Mouse (Mus musculus): ENCODE results near the gene Ubr4.

Gene Ubr4

DNA sequence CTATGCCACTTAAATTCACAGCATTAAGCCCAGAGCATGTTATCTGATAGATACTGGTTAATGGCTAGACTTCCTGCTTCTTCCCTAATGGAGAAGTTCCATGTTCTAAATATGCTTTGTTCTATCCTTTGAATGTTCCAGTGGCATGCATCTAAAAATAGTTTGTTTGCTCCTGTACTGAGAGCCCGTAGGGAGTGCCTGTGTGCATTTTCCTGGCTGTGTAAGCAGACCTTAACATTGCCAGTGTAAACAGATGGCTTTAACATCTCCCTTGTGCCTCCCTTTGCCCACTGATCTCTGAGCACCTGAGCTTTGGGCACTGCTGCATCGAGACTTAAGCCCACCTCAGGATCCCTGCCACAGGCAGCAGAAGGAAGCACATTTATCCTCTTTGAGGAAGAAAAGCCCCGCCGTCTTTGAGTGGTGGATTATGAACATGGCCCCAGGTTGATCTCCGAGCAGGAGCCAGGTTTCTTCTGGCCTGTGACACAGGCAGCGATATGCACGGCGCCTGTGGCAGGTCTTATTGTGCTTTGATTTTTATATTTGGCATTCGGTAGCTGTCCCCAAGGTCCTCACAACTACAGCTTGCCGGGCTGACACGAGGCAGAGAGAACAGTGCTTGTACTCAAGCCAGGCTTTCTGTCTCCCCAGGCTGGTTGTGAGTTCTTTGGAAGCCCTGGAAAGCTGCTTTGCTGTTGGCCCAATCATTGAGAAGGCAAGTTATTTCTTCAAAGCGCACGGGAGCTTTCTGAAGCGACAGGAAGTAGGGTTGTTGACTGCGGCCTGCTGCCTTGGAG is 80.8 kb downstream of the Ubr4 start:
- no peak for DNase-seq

DNA sequence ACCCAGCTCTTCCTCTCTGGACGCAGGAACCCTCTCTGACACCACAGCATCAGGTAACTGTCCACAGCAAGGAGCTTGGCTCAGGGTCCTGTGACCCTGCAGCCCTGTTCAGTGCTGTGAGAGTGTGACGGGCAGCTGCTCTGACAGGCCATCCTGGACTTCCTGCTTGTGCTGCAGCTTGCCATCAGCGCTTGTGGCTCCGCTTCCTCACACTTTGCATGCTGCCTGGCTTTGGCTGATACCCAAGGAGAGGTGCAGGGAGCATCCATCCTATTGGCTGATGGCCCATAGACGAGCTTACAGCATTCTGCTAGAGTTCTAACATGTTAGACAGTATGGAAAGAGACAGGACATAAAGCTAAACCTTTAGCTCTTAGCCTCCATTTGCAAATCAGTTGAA is 88.8 kb downstream of the Ubr4 start:
- DNase-seq = no peak

DNA sequence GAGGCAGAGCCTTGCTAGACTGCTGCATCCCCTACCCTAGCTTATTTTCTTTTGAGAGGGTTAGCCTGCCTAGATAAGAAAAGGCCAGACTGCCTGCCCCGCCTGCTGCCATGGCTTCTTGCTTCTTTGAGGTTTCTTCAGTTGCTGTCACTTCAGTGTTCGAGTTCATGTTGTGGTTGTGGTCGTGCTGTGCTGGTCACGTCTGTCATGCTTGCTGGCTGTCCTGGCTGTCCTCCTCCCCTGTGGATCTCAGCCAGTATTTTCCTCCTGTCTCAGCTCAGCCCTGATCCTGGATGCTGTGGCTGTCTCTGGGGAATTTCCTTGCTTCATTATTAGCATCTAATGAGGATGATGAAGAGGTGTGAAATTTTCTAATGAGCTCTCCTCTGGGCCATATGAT is 89.4 kb downstream of the Ubr4 start:
- no peak for DNase-seq

DNA sequence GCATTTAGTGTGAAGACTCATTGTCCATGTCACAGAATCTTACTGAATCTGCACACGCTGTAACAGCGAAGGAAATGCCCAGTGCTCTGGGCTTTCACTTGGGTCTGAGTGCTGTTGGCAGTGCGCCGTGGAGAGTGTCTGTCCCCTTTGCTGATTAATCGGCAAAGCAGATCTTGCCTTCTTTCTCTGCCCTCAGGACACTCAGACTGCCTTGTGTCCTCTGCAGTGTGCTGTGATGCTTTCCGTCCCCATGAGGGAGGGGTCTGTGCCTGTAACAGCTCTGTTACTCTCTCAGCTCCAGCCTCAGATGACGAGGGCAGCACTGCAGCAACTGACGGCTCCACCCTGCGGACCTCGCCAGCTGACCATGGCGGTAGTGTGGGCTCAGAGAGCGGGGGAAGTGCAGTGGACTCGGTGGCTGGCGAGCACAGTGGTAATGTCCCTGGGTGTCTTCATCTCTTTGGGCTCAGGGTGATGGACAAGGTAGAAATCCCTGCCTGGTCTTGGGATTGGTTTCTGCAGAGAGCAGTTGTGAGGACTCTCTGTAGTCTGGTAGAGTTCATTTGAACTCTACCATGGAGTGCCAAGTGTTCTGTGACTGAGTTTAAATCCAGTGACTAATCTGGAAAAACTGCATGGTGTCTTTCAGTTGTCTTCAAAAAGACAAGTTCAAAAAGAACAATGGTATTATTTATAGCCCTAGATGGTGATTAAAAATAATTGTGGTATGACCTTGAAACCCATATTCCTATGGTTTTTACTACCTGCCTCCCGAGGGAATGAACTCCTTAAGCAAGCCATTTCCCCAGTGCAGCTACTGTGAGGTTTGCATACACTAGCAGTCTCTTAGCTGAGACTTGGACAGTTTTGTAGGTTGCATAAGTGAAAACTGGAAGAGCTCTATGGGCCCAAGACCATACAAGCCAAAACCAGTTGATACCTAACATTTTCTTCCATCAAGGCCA is 90.3 kb downstream of the Ubr4 start:
- no peak for DNase-seq

DNA sequence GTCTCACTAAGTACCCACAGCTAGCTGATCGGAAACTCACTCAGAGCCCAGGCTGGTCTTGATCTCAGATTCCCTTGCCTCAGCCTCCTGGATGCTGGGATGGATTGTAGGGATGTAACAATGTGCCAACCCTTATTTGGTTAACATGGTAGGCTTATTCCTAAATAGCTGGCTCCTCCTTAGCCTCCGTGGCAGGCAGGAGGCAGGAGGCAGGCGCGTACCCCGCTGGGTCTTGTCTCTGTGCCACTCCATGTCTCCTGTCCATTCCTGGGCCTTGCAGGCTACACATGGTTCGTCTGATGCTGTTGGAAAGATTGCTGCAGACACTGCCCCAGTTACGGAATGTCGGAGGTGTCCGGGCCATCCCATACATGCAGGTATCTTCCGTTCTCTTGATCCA is 91.9 kb downstream of the Ubr4 start:
- DNase-seq = no peak

DNA sequence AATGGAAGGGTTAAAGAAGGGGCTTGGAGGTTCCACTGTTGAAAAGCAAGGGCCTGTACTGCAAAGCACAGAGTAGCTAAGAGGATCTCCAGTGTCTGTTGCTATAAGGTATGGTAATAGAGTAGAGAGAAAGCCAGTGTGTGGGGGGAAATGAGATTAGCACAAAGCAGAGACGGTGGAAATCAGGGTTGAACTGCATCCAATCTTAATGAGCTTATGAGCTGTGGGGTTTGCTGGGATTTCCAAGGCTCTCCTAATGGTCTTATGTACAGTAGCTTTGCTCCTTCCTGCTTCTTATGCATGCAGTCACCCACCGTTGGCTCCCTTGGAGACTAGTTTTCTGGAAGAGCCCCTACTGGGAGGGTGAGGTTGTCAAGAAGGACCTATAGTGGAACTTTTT is 93.8 kb downstream of the Ubr4 start:
- DNase-seq = no peak

DNA sequence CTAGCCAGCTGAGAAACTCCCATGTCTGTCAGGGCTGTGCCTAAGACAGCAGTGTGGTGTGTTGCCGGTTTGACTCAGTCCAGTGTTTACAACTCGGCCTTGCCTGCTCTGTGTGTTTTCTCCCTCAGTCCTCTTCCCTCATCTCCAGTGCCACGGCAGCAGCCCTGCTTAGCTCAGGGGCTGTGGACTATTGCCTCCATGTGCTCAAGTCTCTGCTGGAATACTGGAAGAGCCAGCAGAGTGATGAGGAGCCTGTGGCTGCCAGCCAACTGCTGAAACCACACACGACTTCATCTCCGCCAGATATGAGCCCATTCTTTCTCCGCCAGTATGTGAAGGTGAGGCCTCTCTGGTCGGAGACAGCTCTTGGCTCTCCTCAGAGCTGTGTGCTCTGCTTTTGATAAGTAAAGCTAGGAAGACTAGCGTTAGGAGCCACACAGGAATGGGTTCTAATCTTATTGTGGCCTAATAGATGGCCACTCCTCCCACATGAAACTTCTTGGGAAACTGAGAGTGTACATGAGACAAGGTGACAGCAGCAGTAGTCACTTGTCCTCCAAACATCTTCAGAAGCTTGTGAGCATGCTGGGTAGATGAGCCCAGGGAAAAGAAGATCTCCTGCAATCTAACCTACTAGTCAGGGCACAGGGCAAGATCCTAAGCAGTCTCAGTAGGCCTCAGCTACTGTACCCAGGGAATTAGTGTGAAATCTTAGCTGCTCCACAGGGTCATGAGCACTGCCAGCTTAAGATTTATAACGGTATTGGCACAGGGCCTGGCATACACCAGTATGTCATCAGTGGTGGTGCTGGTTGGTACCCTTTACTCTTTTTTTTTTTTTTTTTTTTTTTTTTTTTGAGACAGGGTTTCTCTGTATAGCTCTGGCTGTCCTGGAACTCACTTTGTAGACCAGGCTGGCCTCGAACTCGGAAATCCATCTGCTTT is 94.6 kb downstream of the Ubr4 start:
- no peak for DNase-seq

DNA sequence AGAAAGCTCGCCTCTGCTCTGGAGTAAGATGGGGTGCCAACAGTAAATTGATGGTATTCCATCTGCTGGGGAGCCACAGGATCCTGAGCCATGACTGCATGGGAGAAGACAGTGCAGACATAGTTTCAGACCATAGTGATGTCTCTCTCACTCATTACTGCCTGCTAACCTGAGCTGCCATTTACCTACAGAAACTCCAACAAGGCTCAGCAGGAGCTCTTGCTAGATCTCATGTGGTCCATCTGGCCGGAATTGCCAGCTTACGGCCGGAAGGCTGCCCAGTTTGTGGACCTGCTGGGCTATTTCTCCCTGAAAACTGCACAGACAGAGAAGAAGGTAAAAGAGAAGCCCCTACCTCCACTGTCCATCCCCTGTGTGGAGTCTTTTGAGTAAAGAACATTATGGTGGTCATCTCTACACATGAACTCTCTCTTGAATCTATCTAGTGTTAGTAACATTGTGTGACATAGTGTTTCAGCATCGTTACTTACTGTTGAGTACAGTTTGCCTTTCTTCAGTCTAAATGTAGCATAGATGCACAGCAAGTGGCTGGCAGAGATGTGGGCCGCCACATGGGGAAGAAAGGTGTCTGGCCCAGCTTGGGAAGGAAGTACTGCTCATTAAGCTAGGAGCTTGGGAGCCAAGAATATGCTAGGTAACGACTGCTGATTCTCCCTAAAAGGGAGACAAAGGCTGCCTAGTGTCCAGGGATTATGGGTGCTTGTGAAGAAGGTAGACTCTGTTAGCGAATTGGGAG is 100.7 kb downstream of the Ubr4 start:
- DNase-seq = no peak

DNA sequence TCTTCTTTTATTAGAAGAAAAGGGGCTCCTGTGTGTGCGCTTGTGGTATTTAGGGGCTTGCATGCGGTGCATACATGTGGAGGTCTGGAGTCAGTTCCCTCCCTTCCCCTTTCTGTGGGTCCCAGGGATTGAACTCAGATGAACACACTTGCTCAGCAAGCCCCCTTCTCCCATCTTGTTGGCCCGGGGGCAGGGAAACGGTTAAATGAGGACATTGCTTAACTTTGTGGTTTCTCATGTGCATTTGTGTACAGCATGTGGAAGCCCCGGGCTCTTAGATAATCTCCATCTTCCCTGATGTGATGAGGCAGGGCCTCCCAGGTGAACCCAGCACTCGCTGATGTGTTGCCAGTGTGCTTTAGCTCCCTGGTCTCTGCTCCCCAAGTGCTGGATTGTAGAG is 101.9 kb downstream of the Ubr4 start:
- DNase-seq = no peak

DNA sequence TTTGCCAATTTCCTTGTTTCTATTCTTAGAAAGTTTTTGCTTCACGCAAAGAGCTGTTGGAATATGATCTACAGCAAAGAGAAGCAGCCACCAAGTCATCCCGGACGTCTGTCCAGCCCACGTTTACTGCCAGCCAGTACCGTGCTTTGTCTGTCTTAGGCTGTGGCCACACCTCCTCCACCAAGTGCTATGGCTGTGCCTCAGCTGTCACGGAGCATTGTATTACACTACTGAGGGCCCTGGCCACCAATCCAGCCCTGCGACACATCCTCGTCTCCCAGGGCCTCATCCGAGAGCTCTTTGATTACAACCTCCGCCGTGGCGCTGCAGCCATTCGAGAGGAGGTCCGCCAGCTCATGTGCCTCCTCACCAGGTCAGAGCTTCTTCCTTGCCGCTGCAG is 107.6 kb downstream of the Ubr4 start:
- peak; percentile 5 for DNase-seq

DNA sequence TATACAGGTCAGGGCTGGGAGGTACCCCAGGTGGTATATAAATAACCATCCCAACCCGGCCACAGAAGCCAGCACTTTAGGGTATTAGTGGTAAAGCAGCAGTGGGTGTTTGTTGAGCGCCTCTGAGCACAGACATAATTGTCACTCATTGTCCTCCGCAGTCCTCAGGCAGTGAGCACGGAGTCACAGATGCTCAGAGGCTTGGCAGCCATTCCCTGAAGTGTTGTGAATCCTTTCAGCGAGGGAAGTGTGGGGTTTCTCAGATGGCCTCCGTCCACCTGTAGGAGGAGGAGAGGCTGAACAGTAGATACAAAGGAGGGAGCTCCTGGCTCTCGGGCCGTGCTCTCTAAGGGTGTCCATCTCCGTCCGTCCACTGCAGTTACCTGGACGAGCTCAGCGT is 111.8 kb downstream of the Ubr4 start:
- DNase-seq = no peak

DNA sequence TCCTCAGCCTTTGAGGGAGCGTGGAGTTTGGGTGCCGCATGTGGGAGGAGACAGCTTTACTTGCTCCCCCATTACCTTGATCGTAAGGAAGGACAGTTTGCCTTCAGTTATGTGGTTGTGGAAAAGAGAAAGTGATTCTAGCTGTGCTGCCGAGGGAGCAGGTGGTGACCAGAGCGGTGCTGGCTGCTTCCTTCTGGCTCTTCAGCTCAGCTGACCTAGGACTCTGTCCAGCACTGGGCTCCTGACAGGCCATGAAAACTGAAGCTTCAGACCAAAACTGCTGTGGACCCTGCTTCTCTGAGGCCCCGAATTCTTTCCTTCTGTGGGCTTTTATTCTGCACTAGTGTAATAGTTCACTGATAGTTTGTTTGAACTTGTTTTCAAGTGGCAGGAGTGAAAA is 114.1 kb downstream of the Ubr4 start:
- no peak for DNase-seq

DNA sequence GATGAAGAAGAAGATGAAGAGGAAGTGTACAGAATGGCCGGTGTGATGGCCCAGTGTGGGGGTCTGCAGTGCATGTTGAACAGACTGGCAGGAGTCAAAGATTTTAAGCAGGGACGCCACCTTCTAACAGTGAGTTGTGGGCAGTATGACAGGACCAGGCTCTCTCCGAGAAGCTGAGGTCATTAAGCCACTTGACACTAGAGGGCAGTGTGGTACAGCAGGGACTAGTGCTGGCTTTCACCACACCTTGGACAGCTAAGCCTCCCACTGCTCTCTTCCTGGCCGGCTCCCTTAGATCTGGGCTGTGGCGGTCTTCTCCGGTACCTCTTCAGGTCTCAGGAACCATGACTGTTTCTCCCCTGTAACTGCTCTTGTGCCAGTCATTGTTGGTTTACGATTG is 117.8 kb downstream of the Ubr4 start:
- DNase-seq = peak; percentile 82

DNA sequence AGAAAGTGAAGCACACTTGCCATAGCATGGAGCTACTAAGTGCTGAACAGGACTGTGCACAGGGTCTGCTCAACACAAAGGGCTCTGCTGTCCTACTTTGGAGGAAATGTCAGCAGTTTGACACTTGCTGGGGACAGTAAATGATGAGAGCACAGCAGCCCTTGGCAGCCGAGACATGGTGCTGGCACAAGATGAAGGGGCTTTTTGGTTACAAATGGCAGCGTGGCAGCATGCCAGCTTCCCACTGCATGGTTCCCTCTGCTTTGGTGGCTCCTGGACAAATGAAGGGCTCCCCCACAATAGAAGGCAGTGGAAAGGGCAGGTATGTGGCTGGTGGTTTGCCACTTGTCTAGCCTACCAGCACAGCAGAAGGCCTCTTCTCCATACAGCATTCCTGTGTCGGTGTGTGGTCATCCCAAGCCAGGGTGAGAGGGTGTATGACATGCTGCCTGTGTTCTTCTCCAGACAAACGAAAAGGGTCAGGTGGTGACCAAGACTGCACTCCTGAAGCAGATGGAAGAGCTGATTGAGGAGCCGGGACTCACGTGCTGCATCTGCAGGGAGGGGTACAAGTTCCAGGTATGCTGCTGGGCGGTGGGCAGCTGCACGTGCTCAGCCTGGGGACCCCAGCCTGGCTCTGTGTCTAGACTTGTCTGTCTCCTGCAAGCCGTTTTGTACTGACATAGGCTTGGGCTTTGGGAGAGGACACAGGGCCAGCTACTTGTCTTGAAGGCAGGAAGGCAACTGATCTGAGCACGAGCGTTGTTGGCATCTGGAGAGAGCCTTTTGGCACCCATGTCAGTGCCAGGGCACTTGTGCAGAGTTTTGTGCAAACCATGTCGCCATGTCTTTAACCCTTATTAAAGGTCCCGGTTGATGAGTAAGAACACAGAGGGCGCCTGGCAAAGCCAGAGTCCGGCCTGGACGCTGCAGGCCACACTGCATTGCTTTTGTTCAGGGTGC is 124.5 kb downstream of the Ubr4 start:
- no peak for DNase-seq

DNA sequence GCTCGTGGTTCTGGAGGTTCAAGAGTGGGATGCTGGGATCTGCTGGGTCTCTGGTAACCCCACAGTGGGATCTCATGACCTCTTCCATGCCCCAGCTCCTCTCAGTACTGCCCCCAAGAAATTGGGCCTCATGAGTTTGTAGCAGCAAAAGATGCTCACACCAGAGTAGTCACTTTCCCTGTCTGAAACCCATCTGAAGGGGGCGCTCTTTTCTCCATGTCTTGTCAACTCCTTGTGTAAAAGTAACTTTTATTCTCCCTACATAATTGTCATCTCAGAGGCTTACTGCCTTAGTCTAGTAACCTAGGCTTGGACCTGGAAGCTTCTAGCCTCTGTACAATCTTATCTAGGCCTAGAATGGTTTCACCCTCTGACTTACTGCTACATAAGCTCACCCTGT is 125.6 kb downstream of the Ubr4 start:
- peak; percentile 18 for DNase-seq

DNA sequence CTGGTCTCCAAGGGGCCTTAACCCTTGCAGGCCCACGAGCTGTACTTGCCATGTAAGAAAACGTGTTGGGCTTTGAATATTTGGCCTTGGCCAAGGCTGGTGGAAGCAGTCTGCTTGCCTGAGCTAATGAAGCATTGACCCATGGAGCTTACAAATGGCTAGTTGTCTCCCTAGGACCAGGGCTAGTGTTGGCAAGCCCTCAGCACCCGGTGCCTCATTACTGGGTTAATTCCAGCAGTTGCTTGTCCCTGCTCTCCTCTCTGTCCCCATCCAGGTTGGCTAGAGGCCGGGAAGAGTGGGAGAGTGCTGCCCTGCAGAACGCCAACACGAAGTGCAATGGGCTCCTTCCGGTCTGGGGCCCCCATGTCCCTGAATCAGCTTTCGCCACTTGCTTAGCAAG is 126.8 kb downstream of the Ubr4 start:
- no peak for DNase-seq

DNA sequence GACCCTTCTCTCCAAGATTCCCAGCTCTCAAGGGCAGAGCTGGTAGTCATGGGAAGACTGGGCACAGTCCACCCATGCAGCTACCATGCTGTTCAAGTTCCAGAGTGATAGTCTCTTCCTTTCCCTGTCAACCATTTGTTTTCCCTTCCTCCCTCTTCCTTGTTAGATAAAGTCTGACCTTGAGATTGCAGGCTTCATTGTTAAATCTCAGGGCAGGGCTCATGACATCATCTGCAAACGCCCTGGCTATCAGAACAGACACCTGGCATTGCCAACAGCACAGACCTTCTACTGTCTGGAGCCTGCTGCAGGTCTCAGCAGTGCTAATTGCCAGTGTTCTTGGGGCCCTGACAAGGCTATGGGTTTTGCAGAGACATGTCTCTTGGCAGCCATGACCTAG is 129.0 kb downstream of the Ubr4 start:
- no peak for DNase-seq

DNA sequence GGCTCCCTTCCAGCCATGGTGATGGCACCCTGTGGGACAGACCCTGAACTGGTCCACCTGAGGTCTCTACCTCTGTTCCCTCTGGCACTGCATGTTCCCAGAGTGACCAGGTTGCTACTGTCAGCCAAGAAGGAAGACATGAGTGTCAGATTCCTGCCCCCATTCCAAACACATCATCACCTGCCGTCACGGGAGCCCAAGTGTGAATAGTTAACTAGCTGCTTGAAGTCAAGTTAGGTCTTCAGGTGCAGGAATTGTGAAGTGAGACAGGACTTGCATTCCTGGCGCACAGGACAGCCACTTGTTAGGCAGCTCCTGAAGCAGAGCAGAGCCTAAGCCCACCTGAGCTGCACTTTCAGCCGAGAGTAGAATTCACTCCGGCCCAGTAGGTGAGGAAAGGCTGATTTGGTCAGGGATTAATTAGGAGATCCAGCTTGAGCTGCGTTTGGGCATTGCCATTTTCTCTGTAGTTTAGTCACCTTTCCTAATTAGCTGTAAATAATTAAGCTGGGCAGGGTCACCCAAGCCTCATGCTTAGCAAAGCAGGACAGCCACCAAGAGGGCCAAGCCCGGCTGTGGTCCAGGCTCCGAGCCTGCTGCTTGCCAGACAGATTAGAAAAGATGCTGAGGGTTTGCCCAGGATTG is 131.2 kb downstream of the Ubr4 start:
- DNase-seq = no peak

DNA sequence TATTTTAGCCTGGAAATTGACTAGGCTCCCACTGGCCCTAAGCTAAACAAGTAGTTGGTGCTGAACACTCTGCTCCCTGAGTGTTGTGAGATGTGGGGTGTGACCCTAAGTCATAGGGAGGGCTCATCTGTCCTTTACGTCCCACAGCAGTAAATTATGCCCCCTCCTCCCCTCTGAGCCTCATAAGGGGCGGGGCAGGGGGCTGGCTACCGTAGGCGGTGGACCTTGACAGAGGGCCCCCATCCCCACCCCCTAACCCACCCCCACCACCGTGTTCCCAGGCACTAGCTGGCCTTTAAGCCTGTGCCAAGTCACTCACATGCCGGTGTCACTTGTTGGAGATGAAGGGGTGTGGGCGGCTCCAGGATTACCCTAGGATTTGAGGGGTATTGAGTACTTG is 132.1 kb downstream of the Ubr4 start:
- DNase-seq = no peak

DNA sequence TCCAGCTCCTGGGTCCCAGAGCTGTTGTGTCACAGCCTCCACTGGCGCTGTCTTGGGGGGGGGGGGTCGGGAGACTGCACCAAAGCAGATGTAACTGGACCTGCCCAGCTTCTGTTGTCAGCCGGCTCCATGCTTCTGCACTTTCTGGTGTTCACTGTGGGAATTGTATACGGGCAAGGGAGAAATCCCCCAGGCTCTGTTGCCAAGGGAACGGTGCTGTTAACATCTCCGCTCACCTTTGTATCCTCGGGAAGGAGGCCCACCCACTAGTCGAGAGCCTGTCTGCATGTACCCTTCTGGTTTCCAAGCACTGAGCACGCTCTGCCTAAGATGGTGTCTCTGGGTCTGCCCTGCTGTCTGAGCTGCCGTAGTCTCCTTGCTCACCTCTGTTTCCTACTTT is 134.7 kb downstream of the Ubr4 start:
- DNase-seq = peak; percentile 15
